Mouse (Mus musculus): ENCODE measurements around the gene Fbln7. TPM values are rescaled to one million over a fixed set of nuclear protein-coding genes. Genes with fewer than 3 reads are reported as not detected.

Fbln7 gene
- polyA plus RNA-seq, 1 experiment from 2014 or later = 0.54 TPM

DNA sequence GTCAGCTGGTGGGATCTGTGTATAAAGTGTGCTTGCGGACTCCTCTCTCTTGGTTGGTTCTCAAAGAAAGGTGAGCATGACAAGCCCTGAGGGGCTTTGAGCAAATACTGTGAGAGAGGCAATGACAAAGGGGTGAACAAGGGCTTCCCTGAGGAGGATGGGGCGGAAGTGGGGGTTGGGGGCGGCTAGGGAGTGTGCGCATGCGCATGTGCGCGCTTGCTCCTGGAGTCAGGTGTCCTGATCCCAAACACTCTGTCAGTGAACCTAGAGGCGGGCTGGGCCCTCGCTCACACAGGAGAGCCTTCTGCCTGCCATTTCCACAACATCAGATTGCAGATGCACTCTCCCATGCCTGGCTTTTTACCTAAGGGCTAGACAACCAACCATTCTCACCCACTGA is 9.5 kb downstream of the Fbln7 start:
- Histone ChIP-seq H3K27ac (no peak overlapping the region), H3K4me2 (no peak overlapping the region), H3K4me3 (replicated peaks) (no peak overlapping the region), H3K9me3 (replicated peaks) (no peaks in the 10 kb centered on the region), H3K36me3 (no peaks in the 10 kb centered on the region), H3K9ac (no peak overlapping the region), H3K27me3 (no peaks in the 10 kb centered on the region), H3K4me1 (replicated peaks) (no peaks in the 10 kb centered on the region)
- WGBS (ENCODE audit: insufficient replicate concordance) = 82% methylated on average over 9 of the region's 9 CpGs
- no peak for ATAC-seq (ENCODE audit: low read depth)
- DNase-seq = no peak

GRCm38 (mm10) chr2:128875526-128875925 is 12.7 kb downstream of the Fbln7 start:
- Histone ChIP-seq H3K4me1 (replicated peaks) (no peaks in the 10 kb centered on the region), H3K4me2 (no peak overlapping the region), H3K27me3 (no peaks in the 10 kb centered on the region), H3K36me3 (no peaks in the 10 kb centered on the region), H3K9me3 (replicated peaks) (no peaks in the 10 kb centered on the region), H3K27ac (no peak overlapping the region), H3K4me3 (replicated peaks) (no peak overlapping the region), H3K9ac (no peak overlapping the region)
- 52% methylated on average over 8 of the region's 8 CpGs for WGBS (ENCODE audit: insufficient replicate concordance)
- DNase-seq = no peak
- ATAC-seq (ENCODE audit: low read depth) = no peak

DNA sequence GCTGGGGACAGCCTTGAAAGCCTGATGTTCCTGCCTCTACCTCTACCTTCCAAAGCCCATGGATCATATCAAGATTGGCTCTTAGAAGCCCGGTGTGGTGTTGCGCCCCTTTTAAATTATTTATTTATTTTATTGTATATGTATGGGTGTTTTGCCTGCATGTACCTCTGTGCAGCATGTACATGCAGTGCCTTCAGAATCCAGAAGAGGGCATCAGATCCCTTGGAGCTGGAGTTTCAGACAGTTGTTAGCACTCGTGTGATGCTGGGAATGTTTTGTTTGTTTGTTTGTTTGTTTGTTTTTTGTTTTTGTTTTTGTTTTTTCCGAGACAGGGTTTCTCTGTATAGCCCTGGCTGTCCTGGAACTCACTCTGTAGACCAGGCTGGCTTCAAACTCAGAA is 18.5 kb downstream of the Fbln7 start:
- H3K4me2 ChIP-seq = no peak overlapping the region
- ATAC-seq (ENCODE audit: low read depth) = no peak
- no peak overlapping the region for H3K9ac ChIP-seq
- no peaks in the 10 kb centered on the region for H3K9me3 ChIP-seq (replicated peaks)
- no peaks in the 10 kb centered on the region for H3K36me3 ChIP-seq
- no peak overlapping the region for H3K27ac ChIP-seq
- no peak overlapping the region for H3K4me3 ChIP-seq (replicated peaks)
- WGBS (ENCODE audit: insufficient replicate concordance) = 43% methylated on average over 4 of the region's 4 CpGs
- H3K4me1 ChIP-seq (replicated peaks) = no peaks in the 10 kb centered on the region
- DNase-seq = no peak
- H3K27me3 ChIP-seq = no peaks in the 10 kb centered on the region

DNA sequence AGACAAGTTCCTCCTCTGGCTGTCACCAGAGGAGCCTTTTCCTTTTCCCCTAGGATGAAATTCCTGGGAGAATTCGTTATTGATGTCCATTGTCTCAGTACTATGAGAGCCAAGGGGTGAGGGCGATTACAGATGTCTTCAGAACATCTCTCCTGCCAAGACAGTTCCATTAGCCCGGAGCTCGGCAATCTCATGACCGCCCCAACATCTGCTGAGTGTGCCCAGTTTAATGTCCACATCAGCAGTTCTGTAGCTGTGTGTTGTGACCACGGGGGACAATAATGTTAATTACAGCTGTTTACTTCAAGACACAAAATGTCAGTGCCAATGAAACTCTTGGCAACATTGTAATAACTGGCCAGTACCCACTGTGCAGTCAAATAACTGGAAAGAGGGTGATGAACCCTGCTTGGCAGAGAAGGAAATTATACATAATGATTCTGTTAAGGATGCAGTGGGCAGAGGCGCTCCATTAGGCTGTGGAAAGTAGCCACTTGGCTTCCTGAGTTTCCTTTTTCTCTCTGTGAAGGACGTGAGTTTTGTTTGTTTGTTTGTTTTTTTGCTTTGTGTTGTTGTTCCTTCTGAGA is 22.5 kb downstream of the Fbln7 start:
- WGBS (ENCODE audit: insufficient replicate concordance) = 61% methylated on average over 8 of the region's 8 CpGs
- no peak overlapping the region for H3K4me3 ChIP-seq (replicated peaks)

GRCm38 (mm10) chr2:128887866-128888550 is 25.2 kb downstream of the Fbln7 start:
- Histone ChIP-seq H3K9me3 (replicated peaks) (0 out of 2 replicates have a peak, but pooled peaks cover 7% of the 10 kb centered on the region), H3K27me3 (peaks cover 10% of the 10 kb centered on the region; the same call in 1 of the 2 replicates), H3K4me3 (replicated peaks) (no peak overlapping the region), H3K27ac (no peak overlapping the region), H3K4me2 (no peak overlapping the region), H3K4me1 (replicated peaks) (peaks cover 3% of the 10 kb centered on the region; the same call in 1 of the 2 replicates), H3K9ac (no peak overlapping the region), H3K36me3 (no peaks in the 10 kb centered on the region)
- ATAC-seq (ENCODE audit: low read depth) = no peak
- WGBS (ENCODE audit: insufficient replicate concordance) = 53% methylated on average over 6 of the region's 6 CpGs
- no peak for DNase-seq

More for the DNA sequence above, 22.5 kb downstream of the Fbln7 start:
- Histone ChIP-seq H3K27me3 (no peaks in the 10 kb centered on the region), H3K36me3 (no peaks in the 10 kb centered on the region), H3K27ac (no peak overlapping the region), H3K4me2 (no peak overlapping the region), H3K9me3 (replicated peaks) (no peaks in the 10 kb centered on the region), H3K9ac (no peak overlapping the region), H3K4me1 (replicated peaks) (no peaks in the 10 kb centered on the region)
- no peak for ATAC-seq (ENCODE audit: low read depth)
- DNase-seq = no peak

- no peak overlapping the region for H3K27ac ChIP-seq
- peaks cover 3% of the 10 kb centered on the region; the same call in 1 of the 2 replicates for H3K4me1 ChIP-seq (replicated peaks)
- no peaks in the 10 kb centered on the region for H3K36me3 ChIP-seq
- no peak overlapping the region for H3K9ac ChIP-seq
- no peak overlapping the region for H3K4me2 ChIP-seq
- H3K27me3 ChIP-seq = peaks cover 10% of the 10 kb centered on the region; the same call in 1 of the 2 replicates
- 0 out of 2 replicates have a peak, but pooled peaks cover 7% of the 10 kb centered on the region for H3K9me3 ChIP-seq (replicated peaks)
- H3K4me3 ChIP-seq (replicated peaks) = no peak overlapping the region
- DNase-seq (no peak), ATAC-seq (ENCODE audit: low read depth) (no peak)
- 69% methylated on average over 4 of the region's 4 CpGs for WGBS (ENCODE audit: insufficient replicate concordance)
Observed at GRCm38 (mm10) chr2:128890661-128891335, 28.0 kb downstream of the Fbln7 start.

DNA sequence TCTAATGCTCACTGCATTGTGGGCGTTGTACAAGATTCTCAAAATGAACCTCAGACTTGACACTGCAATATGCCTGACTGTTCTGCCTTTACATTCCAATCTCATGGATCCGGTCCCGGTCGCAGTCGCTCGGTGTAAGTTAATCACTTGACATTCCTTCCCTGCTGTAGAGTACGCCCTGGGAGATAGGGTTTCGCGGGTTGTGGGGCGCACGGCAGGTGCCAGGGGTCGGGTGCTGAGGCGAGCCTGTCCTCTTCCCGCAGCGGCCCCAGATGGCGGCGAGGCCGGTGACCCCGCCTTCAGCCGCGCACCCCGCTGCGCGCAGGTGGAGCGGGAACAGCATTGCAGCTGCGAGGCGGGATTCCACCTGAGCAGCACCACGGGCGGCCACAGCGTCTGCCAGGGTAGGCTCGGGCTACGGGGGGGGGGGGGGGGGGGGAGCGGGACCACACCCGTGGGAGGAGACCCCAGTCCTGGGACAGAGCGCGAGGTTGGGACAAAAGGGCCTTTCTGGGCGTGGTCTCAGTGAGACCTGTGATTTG is 29.5 kb downstream of the Fbln7 start:
- peak overlapping the region; percentile 56 for H3K4me2 ChIP-seq
- no peak overlapping the region for H3K27ac ChIP-seq
- peak overlapping the region; percentile 34 for H3K4me3 ChIP-seq (replicated peaks)
- H3K9ac ChIP-seq = no peak overlapping the region
- no peak for DNase-seq
- peaks cover 3% of the 10 kb centered on the region; the same call in 1 of the 2 replicates for H3K4me1 ChIP-seq (replicated peaks)
- ATAC-seq (ENCODE audit: low read depth) = no peak
- H3K27me3 ChIP-seq = peaks cover 10% of the 10 kb centered on the region; the same call in 1 of the 2 replicates
- H3K9me3 ChIP-seq (replicated peaks) = 0 out of 2 replicates have a peak, but pooled peaks cover 7% of the 10 kb centered on the region
- no peaks in the 10 kb centered on the region for H3K36me3 ChIP-seq
- 13% methylated on average over 34 of the region's 37 CpGs for WGBS (ENCODE audit: insufficient replicate concordance)

- H3K9ac ChIP-seq = no peak overlapping the region
- H3K4me1 ChIP-seq (replicated peaks) = no peaks in the 10 kb centered on the region
- no peak for ATAC-seq (ENCODE audit: low read depth)
- no peaks in the 10 kb centered on the region for H3K27me3 ChIP-seq
- H3K4me3 ChIP-seq (replicated peaks) = no peak overlapping the region
- H3K4me2 ChIP-seq = no peak overlapping the region
- no peaks in the 10 kb centered on the region for H3K9me3 ChIP-seq (replicated peaks)
- no peaks in the 10 kb centered on the region for H3K36me3 ChIP-seq
- H3K27ac ChIP-seq = no peak overlapping the region
- 64% methylated on average over 6 of the region's 6 CpGs for WGBS (ENCODE audit: insufficient replicate concordance)
- DNase-seq = no peak
Observed at GRCm38 (mm10) chr2:128902843-128903242, 40.1 kb downstream of the Fbln7 start.

- 60% methylated on average over 3 of the region's 3 CpGs for WGBS (ENCODE audit: insufficient replicate concordance)
- DNase-seq = no peak
- no peaks in the 10 kb centered on the region for H3K9me3 ChIP-seq (replicated peaks)
- H3K9ac ChIP-seq = no peak overlapping the region
- H3K4me3 ChIP-seq (replicated peaks) = no peak overlapping the region
- H3K36me3 ChIP-seq = no peaks in the 10 kb centered on the region
- no peak for ATAC-seq (ENCODE audit: low read depth)
- H3K4me2 ChIP-seq = no peak overlapping the region
- no peaks in the 10 kb centered on the region for H3K4me1 ChIP-seq (replicated peaks)
- H3K27ac ChIP-seq = no peak overlapping the region
- no peaks in the 10 kb centered on the region for H3K27me3 ChIP-seq
Observed at GRCm38 (mm10) chr2:128903661-128904060, 40.9 kb downstream of the Fbln7 start.

DNA sequence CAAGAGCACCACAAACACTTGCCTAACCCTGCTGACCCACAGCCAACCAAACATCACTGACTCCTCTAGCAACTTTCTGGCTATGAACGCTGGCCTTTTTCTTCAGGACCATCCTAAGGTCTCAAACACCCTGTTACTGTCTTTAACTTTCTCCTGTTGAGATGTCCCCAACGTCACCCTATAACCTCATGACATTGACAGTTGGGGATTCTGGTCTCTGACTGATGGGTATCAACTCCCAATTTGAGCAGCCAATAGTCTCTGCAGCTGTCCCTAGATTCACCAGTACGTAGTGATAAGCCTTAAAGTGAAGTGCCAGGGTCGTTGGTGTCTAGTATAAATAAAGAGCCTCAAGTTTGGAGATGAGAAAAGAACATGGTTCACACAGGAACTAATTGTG is 52.2 kb downstream of the Fbln7 start:
- H3K4me2 ChIP-seq = no peak overlapping the region
- DNase-seq (no peak), ATAC-seq (ENCODE audit: low read depth) (no peak)
- no peaks in the 10 kb centered on the region for H3K36me3 ChIP-seq
- no peaks in the 10 kb centered on the region for H3K9me3 ChIP-seq (replicated peaks)
- H3K27ac ChIP-seq = no peak overlapping the region
- H3K4me1 ChIP-seq (replicated peaks) = no peaks in the 10 kb centered on the region
- no peaks in the 10 kb centered on the region for H3K27me3 ChIP-seq
- H3K9ac ChIP-seq = no peak overlapping the region
- WGBS (ENCODE audit: insufficient replicate concordance) = 51% methylated on average over 4 of the region's 4 CpGs
- no peak overlapping the region for H3K4me3 ChIP-seq (replicated peaks)

DNA sequence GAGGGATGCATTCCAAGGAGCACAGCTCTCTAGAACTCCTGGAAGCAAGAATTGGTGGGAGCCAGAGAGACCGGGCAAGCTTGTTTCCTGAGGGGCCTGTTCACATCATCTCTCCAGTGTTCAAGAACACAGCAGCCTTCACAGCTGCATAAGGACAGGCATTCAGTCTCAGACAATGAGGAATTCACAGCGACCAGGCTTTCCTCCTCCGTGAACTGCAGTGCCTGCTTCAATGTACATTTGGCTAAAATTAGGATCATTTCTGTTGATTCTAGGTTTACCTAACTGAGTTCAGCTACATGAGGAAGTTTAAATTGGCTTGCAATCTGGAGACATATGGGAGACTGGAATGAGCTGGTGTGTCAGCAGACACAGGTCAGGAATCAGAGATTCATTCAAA is 53.7 kb downstream of the Fbln7 start:
- WGBS (ENCODE audit: insufficient replicate concordance) = 70% methylated on average over 3 of the region's 3 CpGs
- ATAC-seq (ENCODE audit: low read depth) = no peak

More for the DNA sequence above, 53.7 kb downstream of the Fbln7 start:
- H3K27ac ChIP-seq = no peak overlapping the region
- no peaks in the 10 kb centered on the region for H3K4me1 ChIP-seq (replicated peaks)
- no peaks in the 10 kb centered on the region for H3K9me3 ChIP-seq (replicated peaks)
- no peak for DNase-seq
- no peak overlapping the region for H3K4me3 ChIP-seq (replicated peaks)
- no peaks in the 10 kb centered on the region for H3K36me3 ChIP-seq
- no peak overlapping the region for H3K9ac ChIP-seq
- H3K4me2 ChIP-seq = no peak overlapping the region
- no peaks in the 10 kb centered on the region for H3K27me3 ChIP-seq
